Mouse (Mus musculus) kidney, adult 11 months (tissue): Measurements from ENCODE around the gene Pla2g5.
A peak's percentile ranks its signal among the peaks of the same experiment; 100 is the strongest.
"Not testable (repeated sequence)": the region's sequence is repeated elsewhere in the genome, so short reads cannot be mapped to it uniquely, and the experiment has no call there.

Experiments used
- DNase-seq: peaks from one replicate; pipeline ENCODE4 v3.0.0; 2022

Pla2g5 gene

GRCm38 (mm10) chr4:138856491-138856890 lies 6.8 kb downstream of the Pla2g5 start:
- DNase-seq: peak; percentile 55

GRCm38 (mm10) chr4:138855092-138855632 lies 8.1 kb downstream of the Pla2g5 start:
- no peak for DNase-seq

DNA sequence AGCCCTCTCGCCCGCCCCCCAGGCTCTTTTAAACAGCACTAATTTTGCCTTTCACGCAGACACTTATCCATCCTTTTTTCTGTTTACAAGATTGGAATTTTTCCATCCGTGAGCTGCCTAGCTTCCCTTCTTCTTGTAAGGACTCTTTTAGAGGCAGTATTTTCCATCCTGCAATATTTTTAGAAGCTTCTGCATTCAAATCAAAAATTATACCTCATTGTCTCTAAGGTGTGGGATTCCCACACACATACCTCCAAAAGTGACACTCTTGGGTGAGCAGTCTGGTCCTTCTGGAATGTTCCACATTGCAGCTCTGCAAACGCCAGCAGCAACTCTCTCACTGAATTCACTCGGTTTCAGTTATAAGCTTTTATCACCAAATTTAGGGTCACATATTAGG lies 10.3 kb downstream of the Pla2g5 start:
- DNase-seq: no peak

- DNase-seq: peak; percentile 24
These were observed 11.8 kb downstream of the Pla2g5 start for GRCm38 (mm10) chr4:138851463-138851862.

DNA sequence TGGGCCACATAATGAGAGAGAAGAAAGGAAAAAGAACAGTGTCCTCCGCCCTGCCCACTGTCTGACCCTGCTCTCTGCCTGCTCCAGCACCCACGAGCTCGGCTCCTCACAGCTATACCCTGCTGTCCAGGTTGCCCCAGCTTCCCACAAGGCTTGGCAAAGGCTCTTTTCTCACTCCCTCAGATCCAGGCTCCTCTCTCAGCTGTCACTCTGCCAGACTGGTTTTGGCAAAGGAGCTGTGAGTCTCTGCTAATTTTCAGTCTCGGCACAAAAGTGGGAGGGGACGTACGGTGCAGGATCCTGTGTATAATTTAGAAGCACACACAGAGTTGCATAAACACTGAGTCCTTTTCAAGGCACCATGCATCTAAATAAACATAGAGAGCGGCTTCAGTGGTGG lies 21.9 kb downstream of the Pla2g5 start:
- no peak for DNase-seq

DNA sequence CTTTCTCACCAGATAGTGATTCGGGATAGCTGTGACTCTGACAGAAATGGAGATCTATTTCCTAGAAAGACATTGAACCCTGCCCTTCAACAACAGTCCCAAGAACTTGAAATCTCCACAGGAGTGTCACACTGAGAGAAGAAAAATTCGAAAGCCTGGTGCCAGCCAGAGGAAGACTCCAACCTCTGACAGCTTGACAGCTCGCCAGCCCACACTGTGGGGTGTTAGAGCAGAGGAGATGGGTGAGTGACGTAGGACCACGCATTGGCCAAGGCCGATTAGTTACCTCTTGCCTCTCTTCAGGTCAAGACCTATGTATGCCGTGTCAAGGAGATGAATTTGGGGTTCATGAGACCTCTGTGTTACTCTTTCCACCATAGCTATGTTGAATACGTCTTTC lies 22.6 kb downstream of the Pla2g5 start:
- DNase-seq: no peak

GRCm38 (mm10) chr4:138839806-138840205 lies 23.5 kb downstream of the Pla2g5 start:
- DNase-seq: no peak

DNA sequence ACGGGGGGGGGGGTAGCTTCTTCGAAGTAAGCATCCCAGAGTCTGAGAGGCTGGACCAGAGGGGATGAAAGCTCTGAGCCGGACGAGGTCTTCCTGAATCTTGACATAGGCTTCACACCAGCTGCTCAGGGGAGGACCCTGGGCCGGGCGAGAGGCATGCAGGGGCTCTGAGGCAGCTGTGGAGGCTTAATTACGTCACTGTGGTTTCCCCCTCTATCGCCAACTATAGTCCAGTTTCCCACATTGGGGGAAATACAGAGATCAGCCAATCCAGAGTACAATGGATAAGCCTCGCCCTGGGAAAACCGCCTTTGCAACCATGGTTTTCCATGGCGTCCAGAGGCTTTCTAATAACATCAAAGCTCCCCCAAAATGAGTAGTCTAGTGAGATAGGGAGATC lies 36.1 kb downstream of the Pla2g5 start:
- no peak for DNase-seq

DNA sequence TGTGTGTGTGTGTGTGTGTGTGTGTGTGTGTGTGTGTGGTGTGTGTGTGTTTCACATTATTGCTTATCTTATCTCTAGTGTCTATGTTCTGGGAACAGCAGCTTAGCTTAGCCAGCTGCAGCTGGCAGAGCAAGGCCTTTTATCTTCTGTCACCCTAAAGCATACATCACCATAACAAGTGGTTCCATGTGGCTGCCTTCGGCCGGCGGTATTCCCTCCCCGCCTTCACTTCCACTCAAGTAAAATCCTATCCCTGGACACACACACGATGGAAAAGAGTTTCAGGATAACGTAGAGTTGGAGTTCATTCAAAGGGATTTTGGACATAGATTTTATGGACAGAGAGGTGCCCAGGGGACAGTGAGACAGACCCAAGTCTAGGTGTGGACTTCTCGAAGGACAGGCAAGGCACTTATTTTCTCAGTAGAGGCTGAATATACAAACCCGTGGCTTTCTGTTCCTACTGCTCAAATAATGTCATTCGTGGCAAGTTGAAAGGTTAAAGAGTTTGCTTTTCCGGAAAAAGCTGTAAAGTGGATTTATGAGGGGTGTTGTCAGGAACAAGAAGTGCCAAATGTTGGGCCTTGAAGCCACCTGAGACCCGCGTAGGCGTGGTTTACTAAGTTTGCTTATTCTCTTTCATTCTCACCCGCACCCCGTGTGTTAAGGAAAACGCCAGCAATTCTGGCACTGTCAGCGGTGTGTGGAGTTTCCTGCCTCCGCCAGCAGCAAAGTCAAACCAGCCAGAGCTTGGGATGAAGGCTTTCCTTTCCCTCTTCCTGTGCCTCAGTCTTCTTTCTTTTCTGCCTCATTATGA lies 37.3 kb downstream of the Pla2g5 start:
- peak; percentile 15 for DNase-seq

GRCm38 (mm10) chr4:138824660-138825059 lies 38.6 kb downstream of the Pla2g5 start:
- DNase-seq: no peak

GRCm38 (mm10) chr4:138824161-138824560 lies 39.1 kb downstream of the Pla2g5 start:
- not testable (repeated sequence) for DNase-seq

GRCm38 (mm10) chr4:138821036-138821435 lies 42.2 kb downstream of the Pla2g5 start:
- no peak for DNase-seq

GRCm38 (mm10) chr4:138819101-138819500 lies 44.2 kb downstream of the Pla2g5 start:
- peak; percentile 77 for DNase-seq

DNA sequence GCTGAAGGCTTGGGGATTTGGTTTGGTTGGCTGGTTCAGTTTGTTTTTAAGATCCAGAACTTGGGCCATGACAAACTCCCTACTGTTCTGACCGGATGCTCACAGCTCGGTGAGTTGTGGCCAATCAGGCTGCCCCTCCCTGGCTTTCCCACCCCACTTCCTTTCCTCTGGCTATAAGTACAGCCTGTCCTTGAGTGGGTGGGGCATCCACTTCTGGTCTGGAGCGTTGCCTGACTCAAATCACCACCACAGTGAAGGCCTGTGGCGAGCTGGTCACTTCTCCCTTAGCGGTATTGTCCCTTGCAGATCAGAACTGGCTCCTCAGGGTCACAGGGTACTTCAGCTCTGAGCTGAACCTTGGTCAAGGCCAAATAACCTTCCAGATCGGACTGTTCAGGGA lies 45.5 kb downstream of the Pla2g5 start:
- no peak for DNase-seq

DNA sequence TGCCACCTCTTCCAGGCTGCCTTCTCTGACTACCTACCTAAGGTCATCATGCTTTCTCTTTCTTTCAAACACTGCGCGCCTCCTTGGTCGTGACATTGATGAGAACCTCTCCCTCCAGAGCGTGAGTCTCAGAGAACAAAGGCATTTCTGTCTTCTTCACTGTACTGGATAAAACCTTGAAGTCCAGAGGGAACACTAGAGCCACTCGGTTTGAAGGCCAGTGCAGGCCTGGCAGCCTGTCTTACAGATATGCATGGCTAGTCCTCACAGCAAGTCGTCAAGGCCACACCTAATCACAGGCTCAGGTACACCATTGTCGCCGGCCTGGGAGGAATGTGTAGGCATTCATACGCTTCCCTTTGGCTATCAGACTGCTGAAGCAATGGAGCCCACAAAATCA lies 47.1 kb downstream of the Pla2g5 start:
- DNase-seq: no peak

DNA sequence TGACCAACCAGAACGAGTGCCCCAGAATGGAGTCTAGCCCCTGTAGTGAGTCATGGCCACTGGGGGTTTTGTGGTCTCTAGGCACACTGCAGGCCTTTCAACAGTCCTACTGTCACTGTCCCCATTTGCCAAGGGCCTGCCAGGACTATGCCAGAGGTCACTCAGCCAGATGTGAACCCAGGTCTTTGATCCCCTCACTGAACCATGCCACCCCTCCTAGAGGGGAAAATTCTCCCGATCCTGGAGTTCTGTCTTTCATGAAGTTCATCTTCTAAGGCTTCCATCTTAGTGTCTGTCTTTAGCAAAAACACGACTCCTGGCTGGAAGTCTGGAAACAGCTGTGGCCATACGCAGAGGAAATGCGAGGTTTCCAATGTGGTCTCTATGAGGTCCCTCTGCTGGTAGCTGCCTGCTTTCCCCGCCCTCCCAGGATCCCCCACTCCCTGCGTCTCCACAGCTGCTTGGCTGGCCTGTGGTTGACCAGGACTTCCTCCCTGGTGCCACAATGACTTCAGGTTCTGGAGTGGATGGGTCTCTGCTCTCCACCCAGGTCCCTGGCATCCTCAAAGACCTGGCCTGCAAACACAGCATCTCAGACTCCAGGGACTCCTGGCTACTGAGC lies 56.3 kb downstream of the Pla2g5 start:
- no peak for DNase-seq

- no peak for DNase-seq
These were observed 57.1 kb downstream of the Pla2g5 start for GRCm38 (mm10) chr4:138806160-138806559.

GRCm38 (mm10) chr4:138805248-138805647 lies 58.0 kb downstream of the Pla2g5 start:
- no peak for DNase-seq

DNA sequence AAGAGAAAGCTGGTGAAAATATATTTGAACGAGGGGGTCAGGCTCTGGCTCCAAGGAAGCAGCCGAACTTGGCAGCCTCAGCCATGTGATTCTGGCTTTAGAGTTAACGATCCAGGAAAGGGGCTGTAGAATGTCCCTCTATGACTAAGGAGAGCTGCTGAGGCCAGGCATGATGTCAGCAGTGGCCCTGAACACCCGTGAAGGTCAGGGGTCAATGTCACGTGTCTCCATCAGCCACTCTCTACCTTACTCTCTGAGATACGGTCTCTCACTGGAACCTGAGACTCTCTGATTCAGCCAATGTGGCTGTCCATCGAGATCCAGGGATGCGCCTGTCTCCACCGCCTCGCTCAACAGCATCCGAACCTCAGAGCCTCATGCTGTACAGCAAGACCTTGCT lies 60.4 kb downstream of the Pla2g5 start:
- DNase-seq: no peak

GRCm38 (mm10) chr4:138801631-138802030 lies 61.7 kb downstream of the Pla2g5 start:
- no peak for DNase-seq

DNA sequence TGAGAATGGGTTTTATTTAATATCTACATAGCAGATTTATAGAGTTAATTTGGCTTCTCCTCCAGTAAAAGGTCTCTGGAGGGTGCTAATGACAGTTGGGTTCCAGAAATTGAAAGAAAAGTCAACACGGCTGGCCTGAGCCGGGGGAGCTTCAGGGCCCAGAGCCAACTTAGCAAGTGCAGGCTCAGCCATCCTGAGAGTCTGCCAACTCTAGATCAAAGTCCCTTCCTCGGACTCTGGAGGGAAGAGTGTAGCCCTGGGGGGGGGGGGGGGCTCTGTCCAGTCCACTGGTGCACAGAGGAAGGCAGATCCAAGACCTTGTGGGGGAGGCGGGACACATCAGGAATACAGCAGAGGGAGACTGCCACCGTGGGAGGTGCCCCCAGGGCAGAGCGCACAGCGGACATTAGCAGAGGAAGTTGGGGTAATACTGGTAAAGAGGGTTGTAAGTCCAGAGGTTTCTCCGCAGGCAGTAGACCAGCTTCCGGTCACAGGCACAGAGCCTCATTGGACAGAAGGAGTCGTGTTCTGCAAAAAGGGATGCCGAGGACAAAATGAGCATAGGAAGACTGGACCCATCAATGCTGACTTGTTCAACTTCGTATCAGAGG lies 63.0 kb downstream of the Pla2g5 start:
- DNase-seq: peak; percentile 76

DNA sequence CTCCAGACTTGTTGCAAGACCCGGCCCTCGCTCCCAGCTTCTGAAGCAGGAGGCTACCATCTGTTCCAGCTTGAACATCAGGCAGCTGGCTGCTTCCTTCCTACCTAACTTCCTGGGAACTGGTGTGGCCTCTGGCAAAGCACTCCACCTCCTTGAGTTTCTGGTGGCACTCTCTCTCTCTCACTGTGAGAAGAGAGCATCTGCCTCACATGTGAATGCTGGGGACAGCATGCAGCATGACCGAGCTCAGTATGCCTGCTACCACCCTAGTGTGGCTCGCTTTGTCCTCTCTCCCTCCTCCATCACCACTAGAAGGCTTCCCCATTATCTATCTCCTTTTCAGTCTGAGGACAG lies 66.1 kb downstream of the Pla2g5 start:
- no peak for DNase-seq

DNA sequence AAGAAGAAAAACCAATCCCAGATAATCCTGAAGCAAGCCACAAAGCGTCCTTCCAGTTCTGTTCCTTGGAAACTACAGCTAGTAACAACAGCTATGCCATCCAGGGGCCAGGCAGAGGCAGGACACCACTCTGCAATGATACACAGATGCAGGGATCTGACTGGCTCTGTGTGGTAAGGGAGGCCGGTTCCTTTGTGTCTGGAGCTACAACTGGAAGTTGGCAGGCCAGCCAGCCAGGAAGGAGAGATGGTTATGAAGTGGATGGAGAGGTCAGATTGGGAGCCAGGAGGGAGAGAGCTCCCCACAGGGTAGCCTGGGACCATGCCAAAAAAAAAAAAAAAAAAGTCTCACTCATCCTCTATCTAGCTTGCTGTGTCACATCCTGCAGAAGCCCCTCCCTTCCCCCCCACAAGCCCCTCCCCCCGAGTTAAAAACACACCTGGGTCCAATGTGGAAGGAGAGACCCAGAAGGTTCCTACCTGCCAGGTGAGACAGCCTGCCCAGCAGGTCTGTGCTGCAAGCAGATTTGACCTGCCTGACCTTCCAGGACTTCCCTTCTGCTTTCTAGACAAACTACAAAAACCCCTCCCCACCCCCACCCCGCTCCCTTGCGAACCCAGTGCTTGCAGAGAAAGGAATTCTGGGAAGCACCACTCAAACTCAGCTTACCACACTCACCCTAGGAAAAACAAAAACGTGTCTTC lies 66.6 kb downstream of the Pla2g5 start:
- no peak for DNase-seq
